Mouse (Mus musculus) ovary, postnatal 10 days (tissue): ENCODE results near the gene Adipor2.

ENCODE experiments used
- DNase-seq: peaks from one replicate; pipeline ENCODE4 v3.0.0; 2022; ENCODE audit warnings: low spot score

The Adipor2 gene

GRCm38 (mm10) chr6:119346257-119346656 is 71.2 kb downstream of the Adipor2 start:
- DNase-seq, result no peak

GRCm38 (mm10) chr6:119341409-119341808 is 76.1 kb downstream of the Adipor2 start:
- DNase-seq, result no peak

GRCm38 (mm10) chr6:119338121-119338912 is 79.2 kb downstream of the Adipor2 start:
- DNase-seq, result no peak

- DNase-seq, result no peak
Observed at GRCm38 (mm10) chr6:119337287-119337686, 80.2 kb downstream of the Adipor2 start.

- no peak for DNase-seq
Observed at GRCm38 (mm10) chr6:119336124-119336523, 81.4 kb downstream of the Adipor2 start.

DNA sequence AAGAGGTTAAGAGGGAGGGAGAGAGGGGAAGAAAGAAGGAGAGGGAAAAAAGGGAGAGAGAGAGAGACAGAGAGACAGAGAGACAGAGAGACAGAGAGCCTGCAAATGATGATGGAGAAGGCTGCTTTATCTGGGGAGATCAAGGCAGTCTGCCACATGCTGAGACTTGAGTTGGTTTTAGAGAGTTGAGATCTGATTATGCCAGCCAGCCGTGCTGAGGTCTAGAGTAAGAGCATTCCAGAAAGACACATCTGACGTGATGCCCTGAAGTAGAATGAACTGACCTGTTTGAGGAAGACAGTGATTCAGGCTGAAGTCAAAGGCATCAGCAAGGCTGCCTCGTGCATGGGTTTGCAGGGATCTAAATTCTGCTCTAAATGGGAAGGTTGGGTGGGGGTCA is 83.7 kb downstream of the Adipor2 start:
- no peak for DNase-seq

DNA sequence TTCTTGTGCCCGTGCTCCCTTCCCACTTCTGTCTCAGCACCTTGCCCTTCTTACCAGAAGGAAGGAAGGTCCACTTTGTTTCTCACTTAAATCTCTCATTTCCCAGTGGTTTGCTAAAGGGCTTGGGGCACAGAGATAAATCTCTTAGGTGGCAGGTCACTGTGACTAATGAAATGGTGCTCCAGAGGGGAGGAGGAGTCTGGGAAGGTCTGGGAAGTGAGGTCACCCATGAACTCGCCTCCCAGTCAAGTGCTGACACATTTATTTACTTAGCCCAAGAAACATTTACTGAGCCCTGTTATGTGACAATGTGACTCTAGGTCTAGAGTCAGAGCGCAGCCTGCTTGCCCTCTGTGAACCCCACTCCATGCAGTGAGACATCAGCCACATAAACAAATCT is 84.3 kb downstream of the Adipor2 start:
- no peak for DNase-seq

DNA sequence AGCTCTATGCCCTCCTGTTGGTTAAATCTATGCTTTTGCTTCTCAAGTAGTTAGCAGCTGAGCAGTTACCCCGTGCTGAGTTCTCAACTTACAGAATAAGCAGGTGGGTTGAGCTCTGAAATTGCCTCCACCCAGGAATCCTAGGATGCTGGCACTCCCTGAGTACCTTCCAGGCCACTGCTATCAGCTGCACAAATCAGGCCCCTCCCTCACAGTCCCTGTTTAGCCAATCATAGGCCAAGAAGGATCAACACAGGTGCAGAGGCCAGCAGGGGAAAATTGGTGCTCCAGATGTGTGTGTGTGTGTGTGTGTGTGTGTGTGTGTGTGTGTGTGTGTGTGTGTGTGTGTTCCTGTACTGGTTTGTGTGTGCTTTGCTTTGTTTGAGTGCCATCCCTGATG is 85.4 kb downstream of the Adipor2 start:
- DNase-seq, result no peak

DNA sequence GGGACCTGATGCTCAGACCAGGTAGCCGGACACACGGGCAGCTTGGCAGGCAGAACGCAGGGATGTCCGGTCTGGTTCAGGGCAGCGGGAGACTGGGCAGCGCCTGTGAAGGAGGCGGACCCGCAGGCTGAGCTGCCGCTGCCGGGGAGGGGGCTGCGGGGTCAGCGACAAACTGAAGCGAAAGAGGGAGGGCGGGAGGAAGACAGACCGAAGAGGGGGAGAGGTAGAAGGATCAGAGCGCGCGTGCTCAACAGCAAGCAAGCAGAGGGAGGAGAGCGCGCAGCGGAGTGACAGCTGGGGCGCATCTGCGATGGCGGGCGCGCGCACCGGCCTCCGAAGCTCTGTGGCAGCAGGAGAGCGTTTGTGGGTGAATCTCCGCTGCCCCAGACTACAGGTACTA is 87.0 kb downstream of the Adipor2 start, which contains the start of gene Lrtm2:
Gene Lrtm2, minus strand, starts transcription at position 261 of the 400 bp plus-strand sequence.
- DNase-seq, result no peak

DNA sequence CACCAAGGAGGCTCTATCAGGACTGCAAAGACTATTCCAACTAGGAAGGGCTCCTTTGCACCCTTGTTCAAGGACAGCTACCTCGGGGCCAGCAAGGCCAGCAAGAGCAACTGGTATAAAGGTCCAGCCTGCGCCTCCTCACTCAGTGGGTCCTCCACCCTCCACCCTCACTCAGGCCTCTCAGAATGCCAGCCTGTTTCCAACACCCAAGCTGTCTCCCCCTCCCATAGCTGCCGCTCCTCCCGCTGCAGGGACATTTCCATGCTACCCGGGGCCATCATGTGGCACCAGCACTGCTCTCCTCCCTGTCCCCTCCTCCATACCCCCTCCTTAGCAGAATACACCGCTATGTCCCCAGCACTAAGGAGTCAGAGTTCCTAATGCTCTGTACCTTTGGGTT is 87.6 kb downstream of the Adipor2 start:
- DNase-seq, result no peak

- no peak for DNase-seq
Observed at GRCm38 (mm10) chr6:119329215-119329714, 88.2 kb downstream of the Adipor2 start.

DNA sequence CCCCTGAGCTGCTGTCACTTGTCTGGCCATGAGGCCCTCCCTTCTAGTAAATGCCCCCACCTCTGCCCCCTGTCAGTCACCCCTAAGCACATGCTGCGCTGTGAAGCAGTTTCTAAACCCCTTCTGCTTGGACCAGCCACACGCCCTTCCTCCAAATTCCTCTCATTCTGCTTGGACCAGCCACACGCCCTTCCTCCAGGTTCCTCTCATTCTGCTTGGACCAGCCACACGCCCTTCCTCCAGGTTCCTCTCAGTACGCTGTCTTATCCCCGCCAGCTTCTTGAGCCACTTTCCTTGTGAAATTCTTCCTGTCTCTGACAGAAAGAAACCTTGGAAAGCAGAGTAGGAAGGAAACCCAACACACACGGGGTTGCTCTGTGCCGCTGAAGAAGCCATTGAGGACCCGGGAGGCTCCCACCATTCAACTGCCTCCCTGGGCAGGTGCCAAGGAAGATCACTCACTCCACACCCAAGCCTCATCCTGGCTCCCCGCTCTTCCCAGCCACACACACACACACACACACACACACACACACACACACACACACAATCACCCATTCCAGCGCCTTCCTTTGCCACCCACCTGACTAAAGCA is 88.9 kb downstream of the Adipor2 start:
- no peak for DNase-seq

DNA sequence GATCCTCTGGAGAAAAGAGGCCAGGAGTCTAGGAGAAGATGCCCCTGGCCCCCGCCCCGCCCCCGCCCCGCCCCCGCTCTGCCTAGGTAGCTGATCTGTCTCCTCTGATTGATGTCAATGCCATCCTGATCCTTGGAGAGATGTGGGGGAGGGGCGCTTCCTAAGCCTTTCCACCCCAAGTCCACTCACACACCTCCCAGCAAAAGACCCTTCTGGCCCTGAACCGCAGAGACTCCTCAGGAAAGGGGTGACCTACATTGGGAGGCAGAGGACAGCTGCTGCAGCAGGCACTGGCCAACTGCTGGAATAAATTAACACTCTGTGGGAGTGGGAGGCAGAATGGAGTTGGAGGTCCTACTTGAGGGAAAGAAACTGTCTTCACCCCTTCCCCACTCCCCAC is 91.0 kb downstream of the Adipor2 start:
- no peak for DNase-seq

- no peak for DNase-seq
Observed at GRCm38 (mm10) chr6:119325978-119326377, 91.5 kb downstream of the Adipor2 start.

DNA sequence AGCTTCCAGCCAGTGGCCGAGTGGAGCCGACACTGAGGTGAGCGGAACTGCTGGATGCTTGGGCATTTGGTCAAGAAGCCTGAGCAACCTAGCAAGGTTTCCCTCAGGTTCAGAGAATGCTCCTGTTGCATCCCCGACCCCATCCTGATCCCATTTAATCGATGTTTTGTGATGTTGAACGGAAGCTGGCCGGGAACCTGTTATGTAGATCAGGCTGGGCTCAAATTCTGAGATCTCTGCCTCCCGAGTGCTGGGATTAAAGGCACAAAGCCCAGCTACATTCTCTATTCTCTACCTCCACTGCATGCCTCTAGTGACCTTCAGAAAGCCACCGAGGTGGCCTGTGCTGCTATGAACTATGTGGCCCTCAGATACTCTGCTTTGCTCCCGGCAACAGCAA is 92.7 kb downstream of the Adipor2 start:
- no peak for DNase-seq

DNA sequence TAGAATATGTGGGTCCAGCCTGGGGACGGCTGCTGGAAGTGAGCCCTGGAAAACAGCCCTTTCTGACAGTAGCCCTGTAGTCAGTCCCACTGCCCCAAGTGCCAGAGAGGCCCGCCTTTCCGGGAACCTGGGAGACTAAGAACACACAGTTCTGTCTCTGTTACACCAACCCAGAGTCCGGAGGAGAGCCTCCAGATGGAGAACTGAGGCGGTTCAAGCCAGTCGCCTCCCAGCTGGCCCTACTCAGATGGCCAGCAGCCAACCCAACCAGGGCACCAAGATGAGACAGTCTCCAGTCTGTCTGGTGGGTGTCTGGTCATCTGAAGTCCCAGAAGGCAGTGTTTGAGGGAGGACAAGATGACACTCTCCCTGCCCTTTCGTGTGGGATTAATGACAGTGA is 95.8 kb downstream of the Adipor2 start:
- DNase-seq, result no peak

- peak; percentile 19 for DNase-seq
Observed at GRCm38 (mm10) chr6:119320481-119320880, 97.0 kb downstream of the Adipor2 start.

DNA sequence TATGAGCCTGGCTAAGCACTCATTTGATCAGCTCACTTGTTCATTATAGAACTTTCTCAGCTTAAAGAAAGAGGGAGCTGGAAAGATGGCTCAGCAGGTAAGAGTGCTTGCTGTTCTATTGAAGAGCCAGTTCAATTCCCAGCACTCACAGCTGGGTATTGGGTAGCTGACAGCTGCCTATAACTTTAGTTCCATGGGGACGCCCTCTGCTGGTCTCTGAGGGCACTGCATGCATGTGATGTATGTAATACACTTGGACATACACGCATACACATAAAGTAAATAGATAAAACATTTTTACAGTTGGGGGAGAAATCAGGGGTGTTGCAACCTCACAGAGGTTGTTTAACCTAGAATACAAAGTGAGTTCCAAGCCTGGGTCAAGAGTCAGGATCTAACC is 98.1 kb downstream of the Adipor2 start:
- no peak for DNase-seq

DNA sequence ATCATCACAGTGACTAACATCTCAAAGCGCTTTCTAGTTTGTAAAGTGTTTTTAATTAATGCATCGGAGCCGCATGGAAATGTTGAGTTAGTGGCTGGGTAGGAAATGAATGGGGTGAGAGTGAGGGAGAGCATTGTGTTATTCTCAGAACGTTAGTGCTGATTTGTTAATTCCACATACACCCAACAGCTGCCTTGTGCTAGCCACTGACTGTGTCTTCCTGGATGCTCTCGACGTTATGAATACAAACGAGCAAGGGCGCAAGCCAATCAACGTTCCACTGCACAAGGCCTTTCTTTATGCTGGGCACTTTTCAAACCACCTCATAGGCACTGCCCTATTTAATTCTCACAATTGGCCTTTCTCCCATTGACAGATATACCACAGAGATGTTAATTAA is 98.8 kb downstream of the Adipor2 start:
- DNase-seq, result no peak

- DNase-seq, result no peak
Observed at GRCm38 (mm10) chr6:119314751-119315476, 102.6 kb downstream of the Adipor2 start.

GRCm38 (mm10) chr6:119313588-119314375 is 103.7 kb downstream of the Adipor2 start:
- no peak for DNase-seq

- no peak for DNase-seq
Observed at GRCm38 (mm10) chr6:119313096-119313495, 104.4 kb downstream of the Adipor2 start.
